8 mouse cellular contexts compared by ENCODE assay signal in the genomic region with DNA sequence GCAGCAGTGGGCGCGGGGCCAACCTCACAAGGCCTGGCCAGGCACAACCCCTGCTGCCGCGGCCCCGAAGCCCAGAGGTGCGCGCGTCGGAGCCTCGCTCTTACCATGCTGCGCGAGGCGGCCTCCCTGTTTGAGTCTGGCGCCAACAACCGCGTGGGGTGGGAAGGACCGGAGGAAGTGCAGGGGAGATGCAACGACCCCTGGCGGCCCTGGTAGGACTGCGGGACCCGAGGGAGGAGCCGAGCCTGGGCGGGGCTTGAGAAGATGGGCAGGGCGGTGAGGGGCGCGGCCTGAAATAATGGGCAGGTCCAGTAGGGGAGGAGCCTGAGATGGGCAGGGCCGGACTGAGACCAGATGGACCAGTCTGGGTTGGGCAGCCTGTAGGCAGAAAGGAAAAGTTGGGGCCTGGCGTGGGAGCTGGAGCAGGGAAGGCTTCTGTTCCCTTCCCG. TPM values are rescaled to one million over a fixed set of nuclear protein-coding genes. Genes with fewer than 3 reads are reported as not detected.
DNase-seq lines count a peak whose midpoint lies in the region; ATAC-seq lines count a peak whose summit lies in the region.

Gene Mnd1 (minus strand): TSS at position 229 of the 449 bp plus-strand sequence.

- 0% methylated on average over 27 of the region's 29 CpGs for WGBS in hindbrain, embryonic 16.5 days
- 4% methylated on average over 29 of the region's 29 CpGs for WGBS in macrophage (ENCODE audit: missing documents)

- no peaks in the 10 kb centered on the region for H3K79me2 ChIP-seq in macrophage (ENCODE audit: inconsistent target)

- peak within 1 kb of the TSS; percentile 62 for H3K4me3 ChIP-seq in hindbrain, embryonic 16.5 days (ENCODE audit: low read length)
- H3K4me3 ChIP-seq in macrophage (ENCODE audit: inconsistent target) = peak within 1 kb of the TSS; percentile 17; the same call in 1 of the 2 replicates

- peak; percentile 98 for ATAC-seq in hindbrain, embryonic 16.5 days

- H3K4me2 ChIP-seq in hindbrain, embryonic 16.5 days (ENCODE audit: low read length) = peak within 1 kb of the TSS; percentile 100

- peaks cover 8% of the 10 kb centered on the region for H3K36me3 ChIP-seq in hindbrain, embryonic 16.5 days (ENCODE audit: control insufficient read depth, insufficient read depth, low read length)
- no peaks in the 10 kb centered on the region for H3K36me3 ChIP-seq in macrophage (ENCODE audit: inconsistent target)

- peak within 1 kb of the TSS; percentile 65 for H3K9ac ChIP-seq in hindbrain, embryonic 16.5 days (ENCODE audit: low read depth, low read length)

- H3K4me1 ChIP-seq in hindbrain, embryonic 16.5 days (ENCODE audit: control insufficient read depth, insufficient read depth, low read depth, low read length) = peaks cover 3% of the 10 kb centered on the region; the same call in 1 of the 2 replicates

- H3K9me3 ChIP-seq in hindbrain, embryonic 16.5 days (ENCODE audit: control insufficient read depth, low read length) = no peaks in the 10 kb centered on the region

- DNase-seq in WW6 (ENCODE audit: low read depth, low spot score) = peak; percentile 93
- DNase-seq in cerebellum, postnatal 4 days (ENCODE audit: low spot score in 2 of 2) = peak; percentile 94 to 99
- DNase-seq in gastrocnemius, adult 18-20 months (ENCODE audit: low spot score) = peak; percentile 99
- peak; percentile 95 to 96 for DNase-seq in left cerebral cortex, adult 18-20 months (ENCODE audit: low spot score in 2 of 2)
- peak; percentile 95 for DNase-seq in right cerebral cortex, adult 18-20 months
- DNase-seq in urinary bladder, postnatal 10 days (ENCODE audit: low spot score) = peak; percentile 98

- no peak within 1 kb of the TSS for H3K27ac ChIP-seq in hindbrain, embryonic 16.5 days (ENCODE audit: low read depth, low read length)
- no peak within 1 kb of the TSS for H3K27ac ChIP-seq in macrophage

- no peaks in the 10 kb centered on the region for H3K27me3 ChIP-seq in hindbrain, embryonic 16.5 days (replicated peaks; ENCODE audit: control insufficient read depth, insufficient read depth, low read length)

RNA-seq across cellular contexts. Expression of gene Mnd1, which starts in this region (rescaled TPM):
- 1 to 10 TPM in 1 of 2 experiments, under 1 TPM in 1; 0.80 to 1.2 TPM for total RNA-seq in gastrocnemius, adult 18-20 months (2021)
- polyA plus RNA-seq in hindbrain, embryonic 16.5 days (2015; fragmentation: Nextera tagmentation; extraction: Ambion mirVana) = 2.0 and 2.9 TPM in 2 replicates
- 1 to 10 TPM in 1 of 2 experiments, under 1 TPM in 1; 0.86 to 1.4 TPM for total RNA-seq in left cerebral cortex, adult 18-20 months (2021)
- total RNA-seq in macrophage (2018; cell fraction: chromatin; rRNA removed) = 1 to 10 TPM in 8 of 26 experiments, under 1 TPM in 2, not detected in 16; 0.79 to 2.9 (median 1.6) TPM
- under 1 TPM in 22 of 26 experiments, not detected in 4; 0.18 to 0.71 (median 0.48) TPM for total RNA-seq in macrophage (2018; cell fraction: cytosol; rRNA removed)
- total RNA-seq in macrophage (2018; cell fraction: nucleus; rRNA removed) = 1 to 10 TPM in 4 of 26 experiments, under 1 TPM in 7, not detected in 15; 0.67 to 6.1 (median 0.94) TPM
- 0.39 to 1.7 TPM (median 0.92 TPM) in 3 replicates for polyA plus RNA-seq in macrophage (2018)
